Mouse (Mus musculus): ENCODE results near the gene P4htm.

Gene P4htm

GRCm38 (mm10) chr9:108577934-108578544 lies 19.4 kb downstream of the P4htm start:
- no peak for DNase-seq (ENCODE audit: low spot score)

DNA sequence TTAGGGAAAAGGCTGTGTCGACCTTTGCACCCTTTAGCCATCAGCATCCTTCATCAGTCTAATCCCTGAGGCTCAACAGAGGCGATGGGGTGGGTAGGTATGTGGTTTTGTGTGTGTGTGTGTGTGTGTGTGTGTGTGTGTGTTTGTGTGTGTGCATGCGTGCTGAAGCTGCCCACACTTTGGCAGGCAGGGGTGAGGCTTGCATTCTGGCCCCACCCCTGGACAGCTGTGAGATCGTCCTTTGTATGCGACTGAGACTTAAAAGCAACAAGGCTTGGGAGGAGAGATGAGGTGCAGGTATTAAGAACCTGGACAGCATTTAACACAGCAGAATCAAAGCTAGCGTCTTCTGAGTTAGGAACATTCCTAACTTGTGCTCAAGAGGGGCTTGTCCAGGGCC lies 20.4 kb downstream of the P4htm start:
- no peak for DNase-seq (ENCODE audit: low spot score)

DNA sequence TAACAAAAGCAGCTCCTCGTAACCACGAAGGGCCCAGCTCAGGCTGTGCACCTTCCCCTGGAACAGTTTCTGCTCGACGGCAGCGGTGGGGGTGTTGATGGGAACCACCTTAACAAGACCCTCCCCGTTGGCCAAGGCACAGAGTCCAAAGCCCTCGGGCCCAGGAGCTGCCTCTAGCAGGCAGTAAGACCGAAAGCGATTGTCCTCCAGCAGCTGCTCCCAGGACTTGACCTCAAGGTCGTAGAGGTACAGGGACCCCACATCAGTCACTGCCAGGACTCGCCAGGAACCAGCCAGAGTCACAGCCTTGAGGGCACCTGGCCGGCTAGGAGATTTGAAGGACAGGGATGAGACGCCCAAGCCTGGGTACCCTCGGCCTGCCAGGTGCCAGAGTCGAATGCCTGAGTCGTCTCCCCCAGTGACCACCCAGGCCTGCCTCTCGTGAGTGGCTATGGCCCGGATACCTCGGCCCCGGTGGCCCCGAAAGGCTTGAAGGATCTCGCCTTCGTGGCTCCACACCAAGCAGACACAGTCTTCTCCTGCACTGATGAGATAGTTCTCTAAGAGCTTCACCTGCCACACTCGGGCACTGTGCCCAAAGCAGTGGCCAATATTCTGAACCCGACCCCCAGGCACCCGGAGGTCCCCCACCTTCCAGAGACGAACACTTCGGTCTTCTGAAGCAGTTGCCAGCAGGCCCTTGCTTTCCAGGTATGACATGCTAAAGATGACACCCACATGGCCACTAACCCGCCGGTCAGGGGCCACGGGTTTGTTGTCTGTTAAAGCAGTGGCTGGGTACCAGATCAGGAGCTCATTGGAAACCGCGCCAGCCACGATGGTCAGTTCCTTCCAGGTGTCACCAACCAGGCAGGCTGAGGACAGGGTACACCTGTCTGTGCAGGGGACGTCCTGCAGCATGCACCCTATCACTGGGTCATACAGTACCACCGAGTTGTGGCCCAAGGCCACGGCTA lies 21.9 kb downstream of the P4htm start:
- no peak for DNase-seq (ENCODE audit: low spot score)

- no peak for DNase-seq (ENCODE audit: low spot score)
These were observed 22.5 kb downstream of the P4htm start for GRCm38 (mm10) chr9:108574921-108575320.

- no peak for DNase-seq (ENCODE audit: low spot score)
These were observed 23.4 kb downstream of the P4htm start for GRCm38 (mm10) chr9:108573774-108574690.

- DNase-seq (ENCODE audit: low spot score) = no peak
These were observed 25.1 kb downstream of the P4htm start for GRCm38 (mm10) chr9:108572321-108572720.

DNA sequence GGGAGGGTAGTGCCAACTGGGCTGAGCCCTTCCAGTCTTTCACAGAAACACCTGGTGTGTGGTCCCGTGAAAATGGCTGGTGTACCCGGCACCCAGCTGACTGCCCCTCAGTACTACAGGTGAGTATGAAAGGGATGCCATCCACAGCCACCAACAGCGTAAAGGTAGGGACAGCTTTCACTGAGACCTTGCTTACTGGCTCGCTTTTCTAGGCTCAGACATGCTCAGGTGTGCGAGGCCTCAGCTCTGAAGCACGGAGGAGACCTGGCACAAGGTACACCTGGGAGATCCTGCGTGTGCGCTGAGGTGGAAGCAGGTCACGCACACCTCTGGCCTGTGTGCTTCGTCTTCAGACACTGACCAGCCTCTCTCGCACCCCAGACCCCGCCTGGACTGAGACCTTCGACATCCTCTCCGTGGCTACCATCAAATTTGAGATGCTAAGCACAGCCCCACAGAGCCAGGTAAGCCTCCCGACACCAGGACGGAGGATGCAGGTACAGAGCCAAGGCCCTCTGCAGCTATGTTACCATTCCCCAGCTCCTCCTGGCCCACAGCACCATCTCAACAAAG lies 26.0 kb downstream of the P4htm start:
- no peak for DNase-seq (ENCODE audit: low spot score)

DNA sequence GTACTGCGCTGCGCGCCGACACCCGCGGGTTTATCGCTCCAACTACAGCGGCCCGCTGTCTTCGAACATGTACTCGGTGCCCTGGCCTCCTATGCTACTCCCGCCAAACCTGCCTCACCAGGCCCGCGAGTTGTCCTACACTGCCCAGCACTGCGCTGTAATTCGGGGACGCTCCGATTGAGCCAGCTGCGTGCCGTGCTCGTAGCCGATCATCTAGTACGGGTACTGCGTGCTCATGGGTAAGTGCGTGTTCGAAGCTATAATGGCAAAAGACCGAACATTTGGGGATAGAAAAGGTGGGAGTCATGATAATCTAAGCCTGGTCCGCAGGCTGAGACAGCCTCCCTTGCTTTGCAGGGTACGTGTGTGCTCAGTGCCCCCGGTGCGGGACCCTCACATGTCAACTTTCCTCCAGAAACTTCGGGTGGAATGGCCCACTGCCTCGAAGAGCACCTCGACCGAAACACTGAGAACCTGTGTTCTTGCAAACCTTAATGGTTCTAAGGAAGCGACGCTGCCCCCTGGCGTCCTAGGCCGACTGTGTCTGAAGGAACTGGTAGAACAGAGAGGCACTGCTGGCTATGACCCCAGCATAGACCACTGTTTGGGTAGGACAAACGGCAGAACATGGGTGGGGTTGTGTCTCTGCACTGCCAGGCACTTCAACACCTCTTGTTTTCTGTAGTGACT lies 27.1 kb downstream of the P4htm start:
- DNase-seq (ENCODE audit: low spot score) = peak; percentile 45

GRCm38 (mm10) chr9:108569381-108570206 lies 27.9 kb downstream of the P4htm start, which contains the start of gene Dalrd3:
Gene Dalrd3 (plus strand): TSS chr9:108569886.
- peak; percentile 71 for DNase-seq (ENCODE audit: low spot score)

- no peak for DNase-seq (ENCODE audit: low spot score)
These were observed 29.0 kb downstream of the P4htm start for GRCm38 (mm10) chr9:108568511-108568921.

GRCm38 (mm10) chr9:108567931-108568419 lies 29.5 kb downstream of the P4htm start:
- DNase-seq (ENCODE audit: low spot score) = no peak

DNA sequence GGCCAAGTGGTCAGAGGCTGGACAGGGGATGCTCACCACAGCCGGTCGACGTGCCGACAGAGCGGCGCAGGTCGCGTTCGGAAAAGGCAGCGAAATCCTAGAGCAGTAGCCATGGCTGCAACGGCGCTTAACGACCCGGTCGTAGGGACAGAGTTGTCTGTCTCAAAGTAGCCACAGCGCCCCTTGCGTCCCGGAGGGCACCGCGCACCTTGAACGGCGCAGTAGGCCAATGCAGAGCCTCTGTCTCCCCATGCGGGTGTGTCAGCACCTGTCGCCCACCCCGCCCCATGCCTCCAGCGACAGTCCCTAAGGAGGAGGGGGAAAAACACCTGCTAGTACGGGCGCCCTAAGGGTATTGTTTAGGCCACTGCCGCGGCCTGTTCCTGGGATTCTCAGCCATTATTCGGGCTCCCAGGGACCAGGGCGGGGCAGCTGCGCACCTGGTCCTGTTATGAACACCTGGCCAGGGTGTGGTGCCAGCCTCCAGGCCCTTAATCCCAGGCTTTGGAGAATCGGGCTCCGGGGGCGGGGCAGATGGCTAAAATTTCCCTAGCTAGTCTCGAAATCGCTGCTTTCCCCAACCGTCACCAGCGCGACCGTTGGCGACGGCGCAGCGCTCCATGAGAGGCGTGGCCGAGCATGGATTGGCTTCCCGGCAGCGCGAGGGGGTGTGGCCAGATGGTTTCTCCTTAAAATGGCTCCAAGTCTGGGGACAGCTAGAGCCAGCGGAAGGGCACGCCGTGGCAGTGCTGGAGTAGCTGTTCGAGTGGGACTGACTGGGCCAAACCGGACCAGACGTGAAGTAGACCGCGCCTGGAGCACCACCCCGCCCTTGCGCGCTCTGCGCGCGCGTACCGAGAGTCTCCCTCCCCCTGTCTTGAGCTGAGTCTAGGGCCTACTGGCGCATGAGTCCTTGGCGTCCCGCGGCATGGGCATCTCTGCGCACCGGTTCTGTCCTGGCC lies 30.4 kb downstream of the P4htm start, which contains the start of gene Ndufaf3:
Gene Ndufaf3 (minus strand): TSS at position 620 of the 962 bp plus-strand sequence.
- peak; percentile 85 for DNase-seq (ENCODE audit: low spot score)

DNA sequence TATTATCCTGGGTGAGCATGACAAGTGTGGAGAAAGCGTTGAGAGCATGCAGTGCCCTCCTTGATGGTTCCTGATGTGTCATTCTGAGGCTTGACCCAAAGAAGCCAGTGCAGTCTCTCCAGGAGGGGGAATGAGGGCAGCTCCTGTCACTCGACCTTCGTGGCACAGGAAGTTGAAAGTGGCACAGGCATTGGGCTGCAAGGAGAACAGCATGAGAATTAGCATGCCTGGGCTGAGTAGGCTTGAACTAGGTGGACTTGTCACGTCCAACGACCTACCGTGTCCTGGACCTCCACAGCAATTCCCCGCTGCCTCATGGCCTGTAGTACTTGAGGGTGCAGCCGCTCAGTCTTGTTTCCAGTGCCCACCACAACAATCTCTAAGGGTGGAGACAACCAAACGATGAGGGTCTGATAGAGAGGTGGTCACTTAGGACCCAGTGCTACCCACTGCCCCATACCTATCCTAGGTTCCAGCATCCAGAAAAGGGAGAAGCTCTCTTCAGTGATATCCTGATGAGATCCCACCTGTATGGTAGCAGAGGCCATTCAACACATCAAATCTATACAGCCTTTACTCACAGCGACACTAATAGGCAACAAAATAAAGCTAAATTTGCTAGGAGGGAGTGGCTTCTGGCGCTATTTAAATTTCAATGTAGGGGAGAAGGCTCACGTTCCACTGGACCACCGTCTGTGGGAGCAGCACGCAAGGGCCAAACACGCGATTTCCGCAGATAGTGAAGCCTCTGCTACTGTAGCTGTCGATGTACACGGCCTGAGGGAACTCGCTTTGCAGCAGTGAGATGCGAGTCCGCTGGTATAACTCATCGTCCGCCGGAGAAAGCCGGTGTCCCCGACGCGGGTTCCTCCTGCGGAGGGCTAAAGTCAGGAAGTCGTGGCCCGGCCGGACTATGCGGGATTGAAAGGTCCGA lies 31.3 kb downstream of the P4htm start:
- no peak for DNase-seq (ENCODE audit: low spot score)

- DNase-seq (ENCODE audit: low spot score) = no peak
These were observed 33.3 kb downstream of the P4htm start for GRCm38 (mm10) chr9:108564131-108564530.

DNA sequence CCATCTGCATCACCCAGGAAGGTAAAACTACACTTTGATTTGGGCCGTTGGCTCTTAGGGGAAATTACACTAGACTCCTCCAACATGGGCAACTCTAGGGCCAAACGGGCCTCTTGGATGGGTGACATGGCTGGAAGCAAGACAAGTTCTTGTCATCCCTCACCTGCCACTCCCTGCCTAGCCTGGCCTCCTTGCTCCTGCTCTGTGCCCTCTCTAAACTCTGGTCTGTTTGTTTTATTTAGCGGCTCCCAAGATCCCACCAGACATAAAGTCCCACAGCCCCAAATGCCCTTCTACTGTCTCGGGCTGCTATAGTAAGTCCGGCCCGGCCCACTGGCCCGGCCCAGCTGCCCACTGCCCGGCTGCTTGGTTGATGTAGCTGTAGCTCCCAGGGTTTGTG lies 33.8 kb downstream of the P4htm start:
- DNase-seq (ENCODE audit: low spot score) = no peak

DNA sequence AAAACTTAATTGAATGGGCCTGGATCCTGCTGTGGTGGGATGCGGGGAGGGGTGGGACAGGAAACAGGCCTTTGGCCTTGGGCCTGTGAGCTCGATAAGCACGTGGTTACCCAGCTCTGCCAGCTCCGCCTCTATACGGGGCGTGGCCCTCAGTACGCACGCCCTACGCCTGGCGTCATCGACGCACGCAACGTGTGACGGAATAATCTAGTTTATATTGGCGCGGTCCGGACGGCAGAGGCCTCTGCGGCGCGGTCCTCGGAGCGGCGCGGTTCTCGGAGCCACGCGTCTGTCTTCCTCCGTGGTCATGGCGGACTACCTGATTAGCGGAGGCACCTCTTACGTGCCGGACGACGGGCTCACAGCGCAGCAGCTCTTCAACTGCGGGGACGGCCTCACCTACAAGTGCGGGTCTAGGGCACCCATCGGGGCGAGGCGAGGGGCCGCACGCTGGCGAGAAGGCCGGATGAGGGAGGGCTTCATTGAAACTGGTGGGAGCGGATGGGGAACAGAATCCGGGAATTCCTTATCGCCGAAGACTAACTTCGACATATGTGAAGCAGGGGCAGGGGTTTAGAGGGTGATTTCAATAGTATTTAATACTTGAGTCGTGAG lies 37.1 kb downstream of the P4htm start, which contains the start of gene Impdh2:
Gene Impdh2 (plus strand): TSS at position 60 of the 615 bp plus-strand sequence.
- peak; percentile 80 for DNase-seq (ENCODE audit: low spot score)

DNA sequence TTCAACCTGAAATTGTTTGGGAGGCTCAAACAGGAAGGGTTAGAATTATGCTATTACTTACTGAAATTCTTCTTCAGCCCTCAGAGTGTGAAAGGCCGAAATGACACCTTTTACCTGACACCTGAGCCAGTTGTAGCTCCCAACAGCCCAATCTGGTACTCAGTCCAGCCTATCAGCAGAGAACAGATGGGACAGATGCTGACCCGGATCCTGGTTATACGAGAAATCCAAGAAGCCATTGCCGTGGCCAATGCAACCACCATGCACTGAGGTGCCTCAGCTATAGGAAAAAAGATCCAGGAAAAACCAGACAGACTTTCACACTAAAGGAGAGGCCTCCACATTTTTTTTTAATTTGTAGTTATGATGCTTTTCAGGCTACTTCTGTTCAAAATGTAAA lies 38.3 kb downstream of the P4htm start:
- no peak for DNase-seq (ENCODE audit: low spot score)
